Mouse (Mus musculus): ENCODE measurements around the gene Tbx20.

Gene Tbx20
- long read RNA-seq, experiment 1, partial matches to known transcripts: 0 of 2 reads
- long read RNA-seq, experiment 1, other reads (novel, unspliced or antisense): 2 of 2 reads
- long read RNA-seq, experiment 2, partial matches to known transcripts: 0 of 2 reads
- long read RNA-seq, experiment 2, other reads (novel, unspliced or antisense): 2 of 2 reads

DNA sequence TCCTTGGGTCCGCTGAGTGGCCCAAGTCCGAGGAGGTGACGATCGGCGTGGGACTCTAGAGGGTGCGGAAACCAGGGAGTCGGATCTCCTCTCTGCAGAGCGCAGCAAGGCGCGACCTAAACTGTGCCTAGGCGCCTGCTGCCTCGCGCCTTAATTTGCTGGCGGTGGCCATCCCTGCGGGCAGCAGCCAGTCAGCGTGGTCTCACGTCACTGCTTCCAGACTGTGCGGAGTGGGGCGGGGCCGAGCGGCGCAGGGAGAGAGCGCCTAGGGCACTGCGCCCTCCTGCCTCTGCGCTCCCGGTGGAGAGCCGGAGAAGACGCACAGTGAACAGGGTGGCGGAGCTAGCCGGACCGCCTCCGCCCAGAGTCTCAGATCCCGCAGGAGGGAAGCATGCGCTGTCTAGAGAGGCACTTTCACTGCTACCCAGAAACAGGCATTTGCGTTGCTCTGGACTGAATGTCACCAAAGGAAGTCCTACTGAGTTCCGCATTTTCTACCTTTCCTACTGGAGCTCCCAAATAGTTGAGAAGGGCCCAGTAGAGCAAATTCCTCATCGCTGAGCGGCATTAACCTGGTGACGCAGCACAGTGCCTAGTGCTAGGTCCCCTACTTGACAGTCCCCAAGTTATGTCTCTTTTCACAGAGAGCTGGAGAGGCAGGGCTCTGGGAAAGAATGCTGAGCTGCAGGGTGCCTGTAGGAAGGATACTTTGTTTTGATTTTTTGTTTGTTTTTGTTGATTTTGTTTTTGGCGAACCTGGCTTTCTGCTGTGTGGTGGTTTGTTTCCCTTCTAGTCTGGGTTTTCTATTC, at the start of gene Tbx20:
Gene Tbx20, minus strand, starts transcription at position 144 of the 810 bp plus-strand sequence.
- intact Hi-C loops (cut with DNase I): no loop called here

GRCm38 (mm10) chr9:24818511-24818910, 44.4 kb upstream of the Tbx20 start:
- intact Hi-C loops (cut with DNase I): no loop called here

GRCm38 (mm10) chr9:24812461-24812860, 38.4 kb upstream of the Tbx20 start:
- intact Hi-C loops (cut with DNase I): no loop called here

DNA sequence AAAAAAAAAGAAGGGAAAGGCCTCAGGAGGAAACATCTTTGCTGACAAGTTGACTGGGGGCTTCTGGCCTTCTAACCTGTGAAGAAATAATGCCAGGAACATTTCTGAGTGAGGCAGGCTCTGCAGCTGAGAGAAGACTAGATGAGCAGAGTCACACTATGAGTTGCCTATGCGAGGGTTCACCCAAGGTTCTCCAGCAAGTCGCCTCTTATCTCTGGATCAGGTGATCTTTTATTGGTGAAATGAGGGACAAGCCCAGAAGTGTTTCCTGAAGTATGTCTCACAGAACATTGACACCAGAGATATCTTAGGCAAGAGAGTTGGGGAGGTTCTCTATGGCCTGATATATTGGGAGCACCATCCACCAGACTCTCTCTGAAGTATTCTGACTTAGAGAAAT, 18.0 kb upstream of the Tbx20 start:
- intact Hi-C loops (cut with DNase I): no loop called here

GRCm38 (mm10) chr9:24789396-24789795, 15.3 kb upstream of the Tbx20 start:
- intact Hi-C loops (cut with DNase I): no loop called here

- intact Hi-C loops (cut with DNase I): no loop called here
These were observed 8.2 kb upstream of the Tbx20 start for GRCm38 (mm10) chr9:24782338-24782737.

GRCm38 (mm10) chr9:24780929-24781441, 6.9 kb upstream of the Tbx20 start:
- intact Hi-C loops (cut with DNase I): no loop called here

- intact Hi-C loops (cut with DNase I): no loop called here
These were observed 6.4 kb upstream of the Tbx20 start for GRCm38 (mm10) chr9:24780391-24780928.

GRCm38 (mm10) chr9:24779975-24780374, 5.9 kb upstream of the Tbx20 start:
- intact Hi-C loops (cut with DNase I): no loop called here

DNA sequence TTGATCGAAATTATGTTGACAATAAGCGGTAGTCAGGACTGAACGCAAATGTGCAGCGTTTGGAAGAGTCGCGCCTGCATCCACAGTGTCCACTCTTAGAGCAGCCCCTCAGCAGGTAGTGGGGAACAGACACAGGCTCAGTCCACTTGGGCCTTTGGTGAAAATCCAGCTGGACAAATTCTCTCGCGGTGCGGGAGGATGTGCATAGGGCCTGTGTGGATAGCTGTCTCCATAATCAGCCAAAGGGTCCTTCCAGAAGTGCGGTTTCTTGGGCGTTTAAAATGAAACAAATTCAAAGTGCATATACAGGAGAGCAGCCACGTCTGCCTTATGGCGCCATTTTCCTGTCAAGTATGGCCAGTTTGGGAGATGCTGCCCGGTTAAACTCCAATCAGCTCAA, 4.5 kb upstream of the Tbx20 start:
- intact Hi-C loops (cut with DNase I): no loop called here

DNA sequence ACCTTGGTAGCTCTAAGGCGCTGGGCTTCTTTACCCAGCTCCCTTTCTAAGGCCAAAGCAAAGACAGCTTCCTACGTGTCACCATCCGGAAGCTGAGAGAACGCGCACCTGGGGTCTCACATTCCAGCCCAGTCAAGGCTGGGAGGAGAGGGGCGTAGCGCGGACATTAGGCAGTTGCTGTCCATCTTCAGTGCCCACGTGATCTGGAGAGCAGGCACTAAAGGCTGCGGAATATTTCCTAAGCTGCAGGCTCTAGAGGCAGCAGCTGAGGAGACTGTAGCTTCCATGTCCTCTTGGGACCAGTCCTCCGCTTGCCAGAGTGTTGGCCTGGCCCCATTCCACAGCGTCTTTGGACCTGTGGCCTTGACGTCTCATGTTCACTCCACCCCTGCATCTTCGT, 3.9 kb upstream of the Tbx20 start:
- intact Hi-C loops (cut with DNase I): no loop called here

GRCm38 (mm10) chr9:24777176-24777895, 3.2 kb upstream of the Tbx20 start:
- intact Hi-C loops (cut with DNase I): no loop called here

- intact Hi-C loops (cut with DNase I): no loop called here
These were observed 2.4 kb upstream of the Tbx20 start for GRCm38 (mm10) chr9:24776487-24776886.

DNA sequence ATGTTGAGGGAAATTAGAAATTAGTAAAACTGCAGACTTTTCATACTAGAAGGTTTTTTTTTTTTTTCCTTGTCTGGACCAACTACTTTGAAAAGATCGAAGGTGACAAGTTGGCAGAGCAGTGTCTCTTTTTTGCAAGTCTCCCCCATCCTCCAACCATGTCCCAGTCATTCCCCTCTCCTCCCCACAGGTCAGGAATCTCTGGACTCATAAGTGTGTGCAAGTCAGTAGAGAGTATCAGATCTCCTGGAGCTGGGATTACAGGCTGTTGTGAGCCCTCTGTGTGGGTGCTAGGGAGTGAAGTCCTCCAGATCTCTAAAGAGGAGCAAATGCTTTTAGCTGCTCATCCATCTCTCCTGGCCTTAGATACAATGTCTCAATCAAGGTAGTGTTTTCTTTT, 1.5 kb upstream of the Tbx20 start:
- intact Hi-C loops (cut with DNase I): no loop called here

DNA sequence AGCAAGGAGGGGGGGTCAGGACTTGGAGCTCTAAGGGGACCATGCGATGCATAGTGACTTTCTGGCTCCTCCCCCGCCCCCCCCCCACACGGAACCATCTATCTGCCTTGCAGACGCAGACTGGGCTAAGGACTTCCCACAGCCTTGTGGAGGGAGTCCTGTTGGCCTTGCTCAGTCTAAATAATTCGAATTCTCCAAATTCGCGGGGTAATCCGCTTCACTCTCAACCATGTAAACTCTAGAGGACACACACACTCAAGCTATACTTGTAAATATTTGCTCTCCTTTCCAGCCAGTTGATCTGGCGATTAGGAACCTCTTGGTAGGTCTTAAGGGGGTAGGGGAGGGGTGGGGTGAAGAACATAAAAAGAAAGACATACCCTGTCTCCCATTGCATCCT, 898 bp upstream of the Tbx20 start:
- intact Hi-C loops (cut with DNase I): no loop called here

GRCm38 (mm10) chr9:24773669-24774068, 434 bp downstream of the Tbx20 start:
- intact Hi-C loops (cut with DNase I): no loop called here

GRCm38 (mm10) chr9:24773171-24773570, 932 bp downstream of the Tbx20 start:
- intact Hi-C loops (cut with DNase I): no loop called here

GRCm38 (mm10) chr9:24772431-24773120, 1.5 kb downstream of the Tbx20 start:
- intact Hi-C loops (cut with DNase I): no loop called here

DNA sequence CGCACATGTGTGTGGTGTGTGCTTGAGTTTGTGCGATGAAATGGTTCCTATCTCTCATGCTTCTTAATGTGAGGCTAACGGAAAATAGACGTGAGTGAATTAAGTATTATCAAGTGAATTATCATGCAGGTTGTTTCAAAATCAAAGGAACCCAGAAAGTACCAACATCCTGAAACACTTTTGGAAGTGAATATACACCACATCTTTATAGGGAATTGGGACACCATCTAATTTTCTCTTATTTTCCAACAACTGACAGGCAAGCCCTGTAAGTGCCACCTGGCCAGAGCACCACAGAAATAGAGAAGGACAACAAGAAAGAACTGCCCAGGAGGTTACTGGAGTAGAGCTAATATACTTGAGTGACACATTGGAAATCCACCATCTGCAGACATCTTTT, 2.4 kb downstream of the Tbx20 start:
- intact Hi-C loops (cut with DNase I): no loop called here

- intact Hi-C loops (cut with DNase I): no loop called here
These were observed 3.1 kb downstream of the Tbx20 start for GRCm38 (mm10) chr9:24770941-24771405.
